Mouse (Mus musculus): ENCODE results near the gene Cntn5. TPM values are rescaled to one million over a fixed set of nuclear protein-coding genes. Genes with fewer than 3 reads are reported as not detected.

Cntn5 gene
- total and polyA plus RNA-seq, 2 experiments from 2014 or later = 23.7 to 24.8 TPM

DNA sequence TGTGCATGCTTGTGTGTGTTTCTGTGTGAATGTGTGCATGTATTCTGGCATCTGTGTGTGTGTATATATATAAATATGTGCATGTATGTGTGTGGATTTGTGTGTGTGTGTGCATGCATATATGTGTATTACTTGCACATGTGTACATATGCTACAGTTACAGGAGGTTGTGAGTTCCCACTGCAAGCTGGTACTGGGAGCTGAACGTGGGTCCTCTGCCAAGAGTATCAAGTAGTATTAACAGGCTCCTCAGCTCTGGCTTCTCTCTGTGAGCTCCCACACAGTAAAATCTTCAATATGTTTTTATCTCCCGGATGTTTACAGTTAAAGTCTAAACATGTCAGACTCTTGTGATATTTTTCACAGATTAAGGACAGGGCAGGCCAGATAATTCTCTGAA, 833.3 kb downstream of the Cntn5 start:
- no peak overlapping the region for H3K4me2 ChIP-seq (ENCODE audit: low read depth, low read length, poor library complexity, severe bottlenecking)
- H3K27me3 ChIP-seq (ENCODE audit: insufficient read depth, low read length) = no peaks in the 10 kb centered on the region
- DNase-seq (ENCODE audit: low spot score) = no peak
- no peak overlapping the region for H3K27ac ChIP-seq (ENCODE audit: low read depth, low read length)
- H3K9ac ChIP-seq (replicated peaks; ENCODE audit: low read length, poor library complexity, severe bottlenecking) = no peak overlapping the region
- 73% methylated on average over 2 of the region's 2 CpGs for WGBS
- H3K4me1 ChIP-seq (ENCODE audit: insufficient read depth, low read length) = no peaks in the 10 kb centered on the region
- H3K36me3 ChIP-seq (ENCODE audit: insufficient read depth, low read length) = no peaks in the 10 kb centered on the region
- no peak for TF ChIP-seq CTCF (IDR thresholded peaks at IDR 0.05)
- no peaks in the 10 kb centered on the region for H3K9me3 ChIP-seq (ENCODE audit: low read length)
- no peak overlapping the region for H3K4me3 ChIP-seq (ENCODE audit: low read depth, low read length)
- ATAC-seq (ENCODE audit: low FRiP score) = no peak

DNA sequence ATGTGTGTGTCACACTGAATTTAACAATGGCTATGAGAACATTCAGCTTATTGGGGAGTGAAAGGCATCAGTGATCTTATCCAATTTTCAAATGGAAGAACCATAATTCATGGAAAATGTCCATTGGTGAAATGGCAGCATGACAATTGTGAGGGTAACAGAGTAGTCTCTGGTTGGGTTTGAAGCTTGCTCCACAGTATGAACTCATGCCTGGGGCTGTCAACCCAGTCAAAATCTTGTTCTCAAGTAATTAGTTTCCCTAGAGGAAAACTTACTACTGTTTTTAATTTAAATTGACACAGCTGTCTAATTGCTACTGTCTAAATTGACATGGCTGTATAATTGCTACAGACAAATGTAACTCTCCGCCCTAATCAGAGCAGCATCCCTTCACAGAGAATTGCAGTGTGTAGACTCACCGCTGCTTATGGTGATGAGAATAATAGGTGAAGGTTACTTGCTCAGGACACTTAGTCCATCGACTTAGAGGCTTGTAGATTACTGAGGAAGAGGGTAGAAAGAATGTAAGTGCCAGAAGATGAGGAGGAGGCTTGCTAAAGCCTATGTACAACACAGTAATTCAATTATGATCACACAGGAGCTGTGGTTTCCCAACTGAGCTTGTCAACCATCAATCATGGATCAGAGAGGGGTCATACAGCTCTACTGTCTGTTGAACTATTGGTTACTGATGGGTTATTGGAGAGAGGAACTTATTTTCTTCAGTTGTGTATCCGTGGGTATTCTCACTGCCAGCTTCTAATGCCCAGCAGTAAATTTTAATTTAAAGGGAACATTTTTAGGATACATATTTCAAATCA, 859.4 kb downstream of the Cntn5 start:
- H3K27ac ChIP-seq (ENCODE audit: low read depth, low read length) = no peak overlapping the region
- H3K36me3 ChIP-seq (ENCODE audit: insufficient read depth, low read length) = no peaks in the 10 kb centered on the region
- TF ChIP-seq CTCF (IDR thresholded peaks at IDR 0.05) = no peak
- no peaks in the 10 kb centered on the region for H3K9me3 ChIP-seq (ENCODE audit: low read length)
- DNase-seq (ENCODE audit: low spot score) = no peak
- ATAC-seq (ENCODE audit: low FRiP score) = no peak
- WGBS = 78% methylated on average over 4 of the region's 4 CpGs
- H3K4me2 ChIP-seq (ENCODE audit: low read depth, low read length, poor library complexity, severe bottlenecking) = no peak overlapping the region
- no peaks in the 10 kb centered on the region for H3K27me3 ChIP-seq (ENCODE audit: insufficient read depth, low read length)
- no peak overlapping the region for H3K9ac ChIP-seq (replicated peaks; ENCODE audit: low read length, poor library complexity, severe bottlenecking)
- H3K4me3 ChIP-seq (ENCODE audit: low read depth, low read length) = no peak overlapping the region
- H3K4me1 ChIP-seq (ENCODE audit: insufficient read depth, low read length) = no peaks in the 10 kb centered on the region

DNA sequence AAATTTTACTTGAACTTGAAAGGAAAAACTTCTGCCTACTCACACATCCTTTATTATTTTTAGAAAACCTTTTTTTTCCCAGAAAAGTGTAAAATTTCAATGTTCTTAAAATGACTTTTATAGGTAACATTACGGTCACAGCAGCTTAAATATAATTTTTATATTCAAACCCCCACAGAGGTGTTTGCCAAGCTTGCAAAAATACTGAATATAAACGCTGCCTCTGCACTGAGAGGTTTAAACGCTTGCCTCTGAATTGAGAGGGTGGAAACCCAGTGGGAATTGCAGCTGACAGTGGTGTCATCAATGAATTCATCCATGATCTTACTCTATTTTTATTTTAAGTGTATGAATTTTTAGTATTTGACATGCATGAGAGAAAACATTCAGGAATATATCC, 861.6 kb downstream of the Cntn5 start:
- TF ChIP-seq CTCF (IDR thresholded peaks at IDR 0.05) = no peak
- no peak overlapping the region for H3K4me2 ChIP-seq (ENCODE audit: low read depth, low read length, poor library complexity, severe bottlenecking)
- DNase-seq (ENCODE audit: low spot score) (no peak), ATAC-seq (ENCODE audit: low FRiP score) (no peak)
- H3K4me3 ChIP-seq (ENCODE audit: low read depth, low read length) = no peak overlapping the region
- no peaks in the 10 kb centered on the region for H3K9me3 ChIP-seq (ENCODE audit: low read length)
- WGBS = 52% methylated on average over 3 of the region's 3 CpGs
- H3K4me1 ChIP-seq (ENCODE audit: insufficient read depth, low read length) = no peaks in the 10 kb centered on the region
- H3K27me3 ChIP-seq (ENCODE audit: insufficient read depth, low read length) = no peaks in the 10 kb centered on the region
- H3K36me3 ChIP-seq (ENCODE audit: insufficient read depth, low read length) = no peaks in the 10 kb centered on the region
- H3K9ac ChIP-seq (replicated peaks; ENCODE audit: low read length, poor library complexity, severe bottlenecking) = no peak overlapping the region
- H3K27ac ChIP-seq (ENCODE audit: low read depth, low read length) = no peak overlapping the region

DNA sequence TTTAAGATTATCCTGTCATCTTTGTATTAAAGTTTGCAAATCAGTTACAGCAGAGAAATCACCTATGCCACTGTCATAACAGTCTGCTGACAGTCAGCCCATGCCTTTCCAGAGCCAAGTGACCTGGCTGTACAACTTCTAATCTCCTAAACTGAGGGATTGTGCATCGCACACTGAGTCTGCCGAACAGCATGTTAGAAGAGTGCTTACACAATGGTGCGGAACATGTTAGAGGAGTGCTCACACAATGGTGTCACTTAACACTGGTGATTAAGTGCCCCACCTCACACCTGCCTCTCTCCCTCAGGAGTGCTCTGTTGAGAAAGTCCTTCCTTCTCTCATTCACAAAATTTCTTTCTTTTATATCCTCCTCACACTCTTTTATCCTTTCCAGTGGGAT, 889.4 kb downstream of the Cntn5 start:
- DNase-seq (ENCODE audit: low spot score) = no peak
- WGBS = 62% methylated on average over 3 of the region's 3 CpGs

DNA sequence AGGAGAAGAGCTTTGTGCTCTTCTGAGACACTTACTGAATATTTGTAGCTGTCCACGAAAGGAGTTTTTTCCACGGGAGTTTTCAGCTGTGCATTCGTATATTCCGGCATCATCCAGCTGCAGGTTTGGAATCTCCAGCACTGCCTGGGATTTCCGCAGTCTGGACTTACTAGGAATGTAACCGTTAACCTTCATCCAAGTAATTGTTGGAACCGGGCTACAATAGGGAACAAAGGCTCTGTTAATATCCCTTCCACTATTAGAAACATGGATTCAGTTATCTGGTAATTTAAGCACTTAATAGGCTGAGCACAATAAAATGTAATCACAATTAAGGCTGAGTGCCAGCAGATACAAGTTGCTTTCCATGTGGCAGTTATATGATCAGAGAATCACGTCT, 920.5 kb downstream of the Cntn5 start:
- DNase-seq (ENCODE audit: low spot score) = no peak
- no peak overlapping the region for H3K4me2 ChIP-seq (ENCODE audit: low read depth, low read length, poor library complexity, severe bottlenecking)
- H3K36me3 ChIP-seq (ENCODE audit: insufficient read depth, low read length) = no peaks in the 10 kb centered on the region
- no peak overlapping the region for H3K27ac ChIP-seq (ENCODE audit: low read depth, low read length)
- ATAC-seq (ENCODE audit: low FRiP score) = no peak
- H3K9me3 ChIP-seq (ENCODE audit: low read length) = no peaks in the 10 kb centered on the region
- TF ChIP-seq CTCF (IDR thresholded peaks at IDR 0.05) = no peak
- H3K4me3 ChIP-seq (ENCODE audit: low read depth, low read length) = no peak overlapping the region
- H3K4me1 ChIP-seq (ENCODE audit: insufficient read depth, low read length) = no peaks in the 10 kb centered on the region
- H3K9ac ChIP-seq (replicated peaks; ENCODE audit: low read length, poor library complexity, severe bottlenecking) = no peak overlapping the region
- 85% methylated on average over 8 of the region's 8 CpGs for WGBS
- H3K27me3 ChIP-seq (ENCODE audit: insufficient read depth, low read length) = no peaks in the 10 kb centered on the region

More for the DNA sequence above, 889.4 kb downstream of the Cntn5 start:
- H3K9ac ChIP-seq (replicated peaks; ENCODE audit: low read length, poor library complexity, severe bottlenecking) = no peak overlapping the region
- no peaks in the 10 kb centered on the region for H3K9me3 ChIP-seq (ENCODE audit: low read length)
- H3K4me3 ChIP-seq (ENCODE audit: low read depth, low read length) = no peak overlapping the region
- TF ChIP-seq CTCF (IDR thresholded peaks at IDR 0.05) = no peak
- no peaks in the 10 kb centered on the region for H3K4me1 ChIP-seq (ENCODE audit: insufficient read depth, low read length)
- no peaks in the 10 kb centered on the region for H3K27me3 ChIP-seq (ENCODE audit: insufficient read depth, low read length)
- H3K36me3 ChIP-seq (ENCODE audit: insufficient read depth, low read length) = no peaks in the 10 kb centered on the region
- no peak overlapping the region for H3K4me2 ChIP-seq (ENCODE audit: low read depth, low read length, poor library complexity, severe bottlenecking)
- H3K27ac ChIP-seq (ENCODE audit: low read depth, low read length) = no peak overlapping the region
- ATAC-seq (ENCODE audit: low FRiP score) = no peak

DNA sequence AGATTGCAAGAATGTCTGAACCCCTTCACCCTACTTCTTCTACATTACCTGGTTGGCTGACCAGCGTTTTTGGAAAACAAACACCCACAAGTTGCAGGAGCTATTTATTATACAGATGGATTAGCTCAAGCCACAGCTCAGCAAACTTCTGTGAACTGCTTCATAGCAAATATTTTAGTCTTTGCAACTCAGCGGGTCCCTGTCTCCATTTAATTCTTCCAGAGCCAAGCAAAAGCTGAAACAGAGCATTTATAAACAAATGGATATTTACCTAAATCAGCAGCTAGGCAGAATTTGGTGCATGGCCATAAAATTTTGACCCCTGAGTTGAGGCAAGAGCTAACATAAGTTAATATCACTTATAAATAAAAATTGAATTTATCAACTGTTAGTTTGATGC, 921.4 kb downstream of the Cntn5 start:
- DNase-seq (ENCODE audit: low spot score) (no peak), ATAC-seq (ENCODE audit: low FRiP score) (no peak)
- WGBS = 76% methylated on average over 2 of the region's 2 CpGs
- H3K27ac ChIP-seq (ENCODE audit: low read depth, low read length) = no peak overlapping the region
- no peak overlapping the region for H3K4me2 ChIP-seq (ENCODE audit: low read depth, low read length, poor library complexity, severe bottlenecking)
- no peak overlapping the region for H3K9ac ChIP-seq (replicated peaks; ENCODE audit: low read length, poor library complexity, severe bottlenecking)
- no peaks in the 10 kb centered on the region for H3K9me3 ChIP-seq (ENCODE audit: low read length)
- no peak overlapping the region for H3K4me3 ChIP-seq (ENCODE audit: low read depth, low read length)
- no peak for TF ChIP-seq CTCF (IDR thresholded peaks at IDR 0.05)
- no peaks in the 10 kb centered on the region for H3K27me3 ChIP-seq (ENCODE audit: insufficient read depth, low read length)
- H3K4me1 ChIP-seq (ENCODE audit: insufficient read depth, low read length) = no peaks in the 10 kb centered on the region
- no peaks in the 10 kb centered on the region for H3K36me3 ChIP-seq (ENCODE audit: insufficient read depth, low read length)
